Mouse (Mus musculus): ENCODE results near the gene Ece1.
A peak's percentile ranks its signal among the peaks of the same experiment; 100 is the strongest.
"Not testable (repeated sequence)": the region's sequence is repeated elsewhere in the genome, so short reads cannot be mapped to it uniquely, and the experiment has no call there.

The Ece1 gene

GRCm38 (mm10) chr4:137862019-137862418, at the start of gene Ece1:
Ece1 (plus strand) TSS chr4:137862237.
- DNase-seq (ENCODE audit: low read depth), result peak; percentile 95

DNA sequence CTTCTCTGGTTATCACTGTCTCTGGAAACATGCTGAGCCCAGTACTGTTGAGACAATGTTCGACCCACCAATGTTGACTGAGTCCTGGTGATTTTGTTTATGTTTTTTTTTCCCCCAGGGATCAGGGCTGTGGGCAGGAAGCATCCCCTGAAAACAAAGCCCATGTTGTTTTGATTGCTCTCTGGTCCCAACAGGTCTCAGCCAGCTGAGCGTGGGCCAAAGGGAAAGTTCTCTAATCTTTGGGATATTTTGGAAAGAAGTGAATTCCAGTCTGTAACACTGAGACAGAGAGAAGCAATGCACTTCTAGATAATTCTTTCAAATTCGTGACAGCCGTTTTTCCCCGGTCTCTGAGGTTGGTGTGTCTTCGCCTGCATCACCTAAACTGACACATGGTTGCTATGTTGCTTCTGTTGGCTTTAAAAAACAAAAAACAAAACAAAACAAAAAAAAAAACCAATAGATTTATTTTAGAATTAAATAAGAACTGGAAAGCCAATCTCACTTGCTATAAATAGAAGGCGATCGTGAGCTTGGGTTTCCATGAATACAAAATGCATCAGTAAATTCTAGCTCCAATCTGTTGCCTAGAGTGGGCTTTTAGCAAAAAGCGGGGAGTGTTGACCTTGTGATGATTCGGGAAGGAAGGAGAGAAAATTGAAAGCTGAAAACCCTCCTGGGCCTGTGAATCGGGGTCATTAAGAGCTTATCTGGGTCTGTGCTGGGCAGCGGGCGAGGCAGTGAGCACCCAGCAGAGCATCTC, 48.9 kb upstream of the Ece1 start:
- no peak for DNase-seq (ENCODE audit: low read depth)

DNA sequence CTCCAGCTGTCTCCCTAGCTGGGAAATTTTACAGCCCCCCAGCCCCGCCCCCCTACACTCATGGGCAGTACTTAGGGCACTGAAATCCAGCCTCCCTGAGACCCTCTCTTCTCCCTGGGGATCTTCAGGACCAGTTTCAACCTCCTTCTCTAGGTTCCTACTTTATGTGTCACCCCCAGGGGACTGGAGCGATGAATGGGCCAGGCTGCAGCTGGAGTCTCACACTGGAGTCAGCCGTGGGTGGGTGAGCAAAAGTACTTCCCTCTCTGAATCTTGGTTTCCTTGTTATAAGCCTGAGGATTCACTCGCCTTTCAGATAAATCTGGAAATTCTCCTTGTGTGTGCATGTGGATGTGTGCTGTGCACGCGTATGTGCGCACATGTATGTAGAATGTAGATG, 47.9 kb upstream of the Ece1 start:
- no peak for DNase-seq (ENCODE audit: low read depth)

GRCm38 (mm10) chr4:137815473-137815872, 46.6 kb upstream of the Ece1 start:
- no peak for DNase-seq (ENCODE audit: low read depth)

DNA sequence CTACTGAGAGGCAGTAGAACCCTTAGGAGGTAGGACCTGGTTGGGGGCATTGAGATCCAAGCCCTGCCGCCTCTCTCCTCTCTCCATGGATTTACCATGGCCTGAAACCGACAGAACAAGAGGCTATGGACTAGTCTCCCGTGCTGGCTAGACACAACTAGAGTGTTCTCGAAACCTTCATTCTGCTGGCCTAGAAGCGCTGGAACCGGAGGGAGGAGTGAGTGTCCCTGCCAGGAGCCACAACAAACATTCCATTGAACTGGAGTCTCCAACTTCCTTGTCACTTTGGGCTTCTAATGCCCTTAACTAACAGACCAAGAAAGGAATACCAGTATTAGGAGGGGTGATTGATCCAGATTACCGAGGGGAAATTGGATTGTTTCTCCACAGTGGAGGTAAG, 45.8 kb upstream of the Ece1 start:
- no peak for DNase-seq (ENCODE audit: low read depth)

GRCm38 (mm10) chr4:137818341-137818740, 43.7 kb upstream of the Ece1 start:
- no peak for DNase-seq (ENCODE audit: low read depth)

DNA sequence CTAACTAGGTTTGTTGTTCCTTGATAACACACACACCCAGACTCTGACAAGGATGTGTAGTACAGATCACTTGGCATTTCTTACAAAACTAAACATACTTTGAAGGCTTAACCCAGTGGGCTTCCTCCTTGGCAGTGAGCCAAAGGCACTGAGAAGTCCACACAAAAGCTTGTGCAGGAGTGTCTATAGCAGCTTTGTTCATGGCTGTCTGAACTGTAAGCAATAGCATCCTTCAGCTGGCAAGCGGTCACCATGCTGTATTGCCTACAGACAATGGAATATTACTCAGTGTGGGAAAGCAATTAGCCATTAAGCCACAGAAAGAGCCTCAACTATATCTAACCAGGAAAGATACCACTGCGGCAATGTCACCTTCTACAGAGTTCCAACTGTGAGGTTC, 42.5 kb upstream of the Ece1 start:
- no peak for DNase-seq (ENCODE audit: low read depth)

- no peak for DNase-seq (ENCODE audit: low read depth)
Observed at GRCm38 (mm10) chr4:137820721-137821120, 41.3 kb upstream of the Ece1 start.

- DNase-seq (ENCODE audit: low read depth), result no peak
Observed at GRCm38 (mm10) chr4:137822537-137822936, 39.5 kb upstream of the Ece1 start.

GRCm38 (mm10) chr4:137823542-137823941, 38.5 kb upstream of the Ece1 start:
- no peak for DNase-seq (ENCODE audit: low read depth)

GRCm38 (mm10) chr4:137824881-137825280, 37.2 kb upstream of the Ece1 start:
- DNase-seq (ENCODE audit: low read depth), result no peak

DNA sequence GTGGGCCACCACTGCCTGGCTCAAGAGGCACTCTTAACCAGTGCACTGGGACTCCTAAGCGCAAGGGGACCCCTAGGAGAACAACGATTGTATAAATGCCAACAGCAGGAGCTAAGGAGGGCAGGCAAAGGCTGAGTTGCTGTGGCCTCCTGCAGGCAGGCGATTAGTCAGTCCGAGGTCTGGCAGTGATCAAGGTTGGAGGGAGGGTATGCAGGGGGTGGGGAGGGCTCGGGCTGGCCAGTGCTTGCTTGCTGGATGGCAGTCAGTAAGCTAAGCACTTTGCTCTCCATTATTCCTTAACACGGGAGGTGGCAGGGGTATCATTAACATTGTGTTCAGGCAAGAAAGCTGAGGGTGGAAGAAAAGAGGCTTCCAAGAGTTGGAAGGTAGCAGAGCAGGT, 31.7 kb upstream of the Ece1 start:
- no peak for DNase-seq (ENCODE audit: low read depth)

GRCm38 (mm10) chr4:137831598-137831997, 30.4 kb upstream of the Ece1 start:
- DNase-seq (ENCODE audit: low read depth), result no peak

GRCm38 (mm10) chr4:137835624-137836337, 26.3 kb upstream of the Ece1 start:
- DNase-seq (ENCODE audit: low read depth), result peak; percentile 72

DNA sequence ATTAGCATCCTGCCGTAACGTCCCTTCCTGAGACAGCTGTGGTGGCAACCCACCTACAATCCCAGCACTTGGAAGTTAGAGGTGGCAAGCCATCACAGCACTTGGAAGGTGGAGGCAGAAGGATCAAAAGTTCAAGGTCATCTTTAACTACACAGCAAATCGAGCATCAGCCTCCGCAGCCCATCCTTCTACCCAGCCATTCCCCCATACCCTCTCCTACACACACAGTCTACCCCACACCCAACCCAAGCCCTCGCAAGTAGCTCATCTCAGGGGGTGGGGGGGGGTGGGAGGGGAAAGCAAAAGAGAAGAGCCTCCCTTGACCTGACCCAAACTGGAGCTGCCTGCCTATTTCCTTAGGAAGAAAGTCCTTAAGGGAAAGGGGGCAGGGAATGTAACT, 25.3 kb upstream of the Ece1 start:
- DNase-seq (ENCODE audit: low read depth), result no peak

GRCm38 (mm10) chr4:137837792-137838191, 24.2 kb upstream of the Ece1 start:
- no peak for DNase-seq (ENCODE audit: low read depth)

- DNase-seq (ENCODE audit: low read depth), result no peak
Observed at GRCm38 (mm10) chr4:137838791-137839190, 23.2 kb upstream of the Ece1 start.

DNA sequence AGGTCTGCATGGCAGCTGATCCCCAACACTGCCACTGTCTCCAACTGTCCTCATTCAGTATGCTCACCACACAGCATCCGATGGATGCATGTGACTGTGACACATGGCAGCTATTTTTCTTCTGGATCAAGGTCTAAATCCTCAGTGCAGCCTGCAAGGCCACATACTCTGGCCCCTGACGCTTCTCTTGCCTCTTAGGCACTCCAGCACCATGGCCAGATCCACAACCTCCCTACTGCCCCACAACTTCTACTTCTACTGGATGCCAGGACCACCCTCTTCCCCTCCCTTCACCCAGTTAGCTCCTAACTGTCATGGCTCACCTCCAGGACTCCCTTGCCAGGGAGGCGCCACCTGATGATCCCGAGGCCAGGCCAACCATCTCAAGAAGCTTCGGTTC, 22.6 kb upstream of the Ece1 start:
- DNase-seq (ENCODE audit: low read depth), result no peak

- peak; percentile 73 for DNase-seq (ENCODE audit: low read depth)
Observed at GRCm38 (mm10) chr4:137844656-137845055, 17.4 kb upstream of the Ece1 start.

DNA sequence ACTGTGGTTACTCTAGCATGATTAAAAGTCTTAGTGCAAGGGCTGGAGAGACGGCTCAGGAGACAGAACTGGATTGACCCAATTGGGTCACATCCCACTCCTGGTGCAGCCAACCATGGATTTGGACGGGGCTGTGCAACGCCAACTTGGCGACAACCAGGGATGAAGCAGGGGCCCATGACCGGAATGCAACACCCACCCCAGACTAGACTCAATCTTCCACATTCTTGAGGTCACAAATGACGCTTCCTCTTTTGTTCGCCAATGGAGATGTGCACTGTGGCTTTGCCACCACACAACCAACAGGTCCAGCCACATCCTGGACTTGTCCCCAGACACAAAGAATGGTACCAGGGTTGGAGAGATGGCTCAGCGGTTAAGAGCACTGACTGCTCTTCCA, 14.4 kb upstream of the Ece1 start:
- not testable (repeated sequence) for DNase-seq (ENCODE audit: low read depth)

DNA sequence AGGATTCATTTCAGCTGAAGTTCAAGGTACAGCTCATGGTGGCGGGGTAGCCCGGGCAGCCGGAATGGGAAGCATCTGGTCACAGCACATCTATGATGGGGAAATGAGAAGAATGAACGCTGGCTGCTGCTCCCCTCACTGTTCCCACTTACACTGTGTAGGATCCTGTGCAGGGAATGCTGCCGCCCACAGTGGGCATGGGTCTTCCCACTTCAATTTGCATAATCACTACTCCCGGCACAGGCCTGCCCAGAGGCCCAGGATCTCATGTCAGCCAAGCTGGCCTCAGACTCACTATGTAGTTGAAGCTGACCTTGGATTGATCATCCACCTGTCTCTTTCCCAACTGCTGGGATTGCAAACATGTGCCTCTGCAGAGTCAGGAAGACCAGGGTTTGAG, 11.9 kb upstream of the Ece1 start:
- DNase-seq (ENCODE audit: low read depth), result no peak

- peak; percentile 73 for DNase-seq (ENCODE audit: low read depth)
Observed at GRCm38 (mm10) chr4:137851484-137851883, 10.6 kb upstream of the Ece1 start.

DNA sequence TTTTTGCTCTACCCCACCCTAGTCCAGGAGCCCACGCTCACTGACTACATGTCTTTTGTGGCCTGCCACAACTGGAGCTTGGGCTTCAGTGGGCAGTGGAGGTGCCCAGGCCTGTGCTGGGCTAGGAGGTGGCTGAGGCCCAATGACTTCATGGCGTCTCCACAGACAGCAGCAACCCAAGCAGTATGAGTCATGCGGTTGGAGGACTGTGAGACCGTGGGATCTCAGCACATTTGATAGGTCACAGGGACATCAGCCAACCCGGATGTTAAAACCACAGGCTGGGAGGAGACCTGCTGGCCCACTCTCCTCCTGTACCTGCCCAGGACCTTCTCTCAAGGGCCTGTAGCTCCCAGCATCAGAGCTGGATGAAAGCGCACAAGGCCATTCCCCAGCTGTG, 8.2 kb upstream of the Ece1 start:
- DNase-seq (ENCODE audit: low read depth), result peak; percentile 74

Data from induced T-regulatory cell, adult 2 months (primary cell).